Mouse (Mus musculus) stomach, embryonic 16.5 days (tissue): Measurements from ENCODE around the gene Stam2. TPM values are rescaled to one million over a fixed set of nuclear protein-coding genes. Genes with fewer than 3 reads are reported as not detected.

ENCODE experiments used
- ATAC-seq: fragments of 200-750 bp; cut with Nextera tagmentation; 2 replicates; pipeline ENCODE4 v1.8.0; 2017; ENCODE audit warnings: moderate number of reproducible peaks, moderate TSS enrichment; ENCODE audit not compliant: insufficient read depth, low FRiP score
- H3K27ac ChIP-seq: fragments of 300-500 bp; sonication (generic); 2 replicates; pipeline ENCODE4 v1.5.1; 2014; ENCODE audit warnings: low read length
- H3K27me3 ChIP-seq: fragments of 300-500 bp; sonication (generic); 2 replicates; pipeline ENCODE4 v1.6.1; 2014; ENCODE audit warnings: low read length, control low read depth, mixed read lengths; ENCODE audit not compliant: control insufficient read depth, insufficient read depth
- H3K36me3 ChIP-seq: fragments of 300-500 bp; sonication (generic); 2 replicates; pipeline ENCODE4 v1.6.1; 2014; ENCODE audit warnings: low read length; ENCODE audit not compliant: control insufficient read depth, insufficient read depth
- H3K4me1 ChIP-seq: fragments of 300-500 bp; sonication (generic); 2 replicates; pipeline ENCODE4 v1.6.1; 2014; ENCODE audit warnings: low read length, control low read depth, mixed read lengths; ENCODE audit not compliant: control insufficient read depth, insufficient read depth
- H3K4me2 ChIP-seq: fragments of 300-500 bp; sonication (generic); 2 replicates; pipeline ENCODE4 v1.6.1; 2014; ENCODE audit warnings: low read depth, low read length, mixed read lengths
- H3K4me3 ChIP-seq: fragments of 300-500 bp; sonication (generic); replicated peaks from 2 replicates; pipeline ENCODE4 v1.5.1; 2014; ENCODE audit warnings: mild to moderate bottlenecking, low read length
- H3K9ac ChIP-seq: fragments of 300-500 bp; sonication (generic); 2 replicates; pipeline ENCODE4 v1.6.1; 2014; ENCODE audit warnings: low read length
- H3K9me3 ChIP-seq: fragments of 300-500 bp; sonication (generic); replicated peaks from 2 replicates; pipeline ENCODE4 v1.6.1; 2016; ENCODE audit warnings: low read length, control low read depth; ENCODE audit not compliant: control insufficient read depth
- WGBS: fragments of 180-500 bp; shearing (Covaris S2); extraction: QIAGEN DNeasy Blood & Tissue Kit; methylation state at CpG from one replicate; pipeline ENCODE4 v1.1.7; 2014; 5-methylcytosine and 5-hydroxymethylcytosine counted together
- polyA plus RNA-seq: library from polyadenylated mRNA; unstranded; fragments of >200 nt; fragmentation: Nextera tagmentation; extraction: Ambion mirVana; gene quantifications from 2 replicates; pipeline ENCODE4 v1.2.1, GENCODE M21; 2015

Gene Stam2
- 37.2 and 42.1 TPM in 2 replicates for polyA plus RNA-seq

DNA sequence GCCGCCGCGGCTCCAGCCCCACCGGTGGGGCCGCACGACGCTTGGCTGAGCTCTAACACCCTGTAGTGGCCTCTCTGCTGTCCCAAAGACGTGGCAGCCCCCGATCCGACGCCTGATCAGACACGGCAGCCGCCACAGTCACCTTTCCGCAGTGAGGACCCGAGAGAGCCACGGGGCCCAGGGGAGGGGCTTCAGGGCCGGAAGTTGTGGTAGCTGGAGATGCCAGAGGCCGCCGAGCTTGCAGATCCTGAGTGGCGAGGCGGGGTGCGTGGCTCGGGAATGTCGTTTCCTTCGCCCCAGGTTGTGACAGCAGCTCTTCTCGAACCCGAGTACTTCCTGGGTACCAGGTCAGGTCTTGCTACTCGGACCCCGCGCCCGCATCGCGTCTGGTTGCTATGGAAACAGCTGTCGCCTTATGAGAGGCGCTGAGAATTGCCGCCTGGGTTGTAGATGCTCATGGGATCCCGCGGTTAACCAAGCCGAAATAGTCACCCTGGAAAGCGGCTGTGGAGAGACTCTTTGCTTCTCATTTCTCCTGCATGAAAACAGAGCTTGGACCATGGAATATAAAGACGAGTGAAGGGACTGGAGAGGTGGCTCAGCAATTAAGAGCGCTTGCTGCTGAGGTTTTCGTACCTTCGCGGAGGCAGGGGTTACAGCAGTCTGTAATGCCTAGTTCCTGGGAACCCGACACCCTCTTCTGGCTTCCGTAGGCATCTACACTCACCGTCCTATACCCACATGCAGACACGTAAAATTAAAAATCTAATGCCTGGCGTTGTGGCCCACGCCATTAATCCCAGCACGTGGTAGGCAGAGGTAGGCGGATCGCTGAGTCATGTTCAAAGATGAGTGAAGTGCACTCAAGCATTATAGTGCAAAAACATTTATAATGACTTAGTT lies at the start of gene Stam2:
TSS of gene Stam2 (minus strand) at position 26 of the 903 bp plus-strand sequence.
- Histone ChIP-seq H3K27me3 (no peaks in the 10 kb centered on the region), H3K9me3 (no peaks in the 10 kb centered on the region), H3K9ac (peak within 1 kb of the TSS; percentile 97), H3K4me3 (peak within 1 kb of the TSS; percentile 88), H3K27ac (peak within 1 kb of the TSS; percentile 98), H3K4me2 (peak within 1 kb of the TSS; percentile 73), H3K36me3 (no peaks in the 10 kb centered on the region), H3K4me1 (peaks cover 3% of the 10 kb centered on the region; the same call in 1 of the 2 replicates)
- peak; percentile 92 for ATAC-seq
- 6% methylated on average over 54 of the region's 54 CpGs for WGBS

DNA sequence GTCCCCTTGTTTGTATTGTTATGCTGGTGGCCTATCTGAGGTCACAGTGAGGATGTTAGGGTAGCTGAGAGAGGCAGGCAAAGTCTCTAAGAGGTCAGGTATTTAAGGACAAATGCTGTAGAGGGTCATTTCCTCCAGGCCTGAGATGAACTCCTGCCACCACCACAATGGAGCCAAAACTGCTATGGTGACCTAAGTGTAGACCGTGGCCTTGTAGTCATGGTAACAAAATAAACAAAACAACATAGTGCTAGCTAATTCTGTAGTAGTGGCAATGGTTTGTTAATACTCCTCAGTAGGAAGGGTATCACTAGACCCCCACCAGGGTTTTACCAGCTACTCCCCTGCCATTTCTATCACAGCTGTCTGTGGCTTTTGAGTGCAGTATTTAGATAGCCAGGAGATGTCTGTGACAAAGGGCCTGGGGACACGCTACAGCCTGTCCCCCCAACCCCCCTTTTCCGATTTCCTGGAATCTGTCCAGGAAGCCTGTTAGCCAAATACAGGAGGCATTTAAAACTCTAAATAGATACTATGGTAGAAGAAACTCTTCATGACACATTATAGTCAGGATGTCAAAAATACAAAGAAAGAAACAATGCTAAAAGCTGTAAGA lies 43.1 kb upstream of the Stam2 start:
- ATAC-seq = no peak
- H3K27me3 ChIP-seq = no peaks in the 10 kb centered on the region
- H3K4me3 ChIP-seq = no peak overlapping the region
- H3K4me1 ChIP-seq = no peaks in the 10 kb centered on the region
- no peak overlapping the region for H3K4me2 ChIP-seq
- H3K27ac ChIP-seq = no peak overlapping the region
- WGBS = 16% methylated on average over 3 of the region's 3 CpGs
- H3K36me3 ChIP-seq = no peaks in the 10 kb centered on the region
- H3K9me3 ChIP-seq = no peaks in the 10 kb centered on the region
- no peak overlapping the region for H3K9ac ChIP-seq

GRCm38 (mm10) chr2:52779987-52780386 lies 37.9 kb upstream of the Stam2 start:
- WGBS = 72% methylated on average over 10 of the region's 10 CpGs
- ATAC-seq = no peak
- Histone ChIP-seq H3K36me3 (no peaks in the 10 kb centered on the region), H3K27me3 (no peaks in the 10 kb centered on the region), H3K9me3 (no peaks in the 10 kb centered on the region), H3K27ac (no peak overlapping the region; the same call in 1 of the 2 replicates), H3K4me3 (no peak overlapping the region), H3K9ac (no peak overlapping the region), H3K4me1 (no peaks in the 10 kb centered on the region), H3K4me2 (peak overlapping the region; percentile 20; the same call in 1 of the 2 replicates)

DNA sequence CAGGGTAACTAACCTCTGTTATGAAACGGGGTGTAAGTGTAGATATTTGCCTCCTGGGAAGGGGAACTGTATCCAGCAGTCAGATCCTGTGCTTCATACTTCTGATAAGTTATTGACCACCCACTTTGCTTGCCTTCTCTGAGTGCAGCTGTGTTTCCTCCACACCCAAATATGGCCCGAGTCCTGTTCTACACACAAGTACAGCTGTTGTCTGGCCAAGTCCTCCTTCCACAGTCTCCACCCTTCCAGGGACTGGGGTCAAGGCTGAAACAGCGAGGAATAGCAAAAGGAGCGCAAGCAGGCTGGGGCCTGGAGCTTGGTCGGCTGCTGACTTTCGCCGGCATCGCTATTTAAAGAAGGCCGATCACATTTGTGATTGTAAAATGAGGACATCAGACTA lies 37.3 kb upstream of the Stam2 start:
- Histone ChIP-seq H3K27me3 (no peaks in the 10 kb centered on the region), H3K4me1 (no peaks in the 10 kb centered on the region), H3K4me2 (peak overlapping the region; percentile 20; the same call in 1 of the 2 replicates), H3K9me3 (no peaks in the 10 kb centered on the region), H3K9ac (no peak overlapping the region), H3K36me3 (no peaks in the 10 kb centered on the region), H3K4me3 (no peak overlapping the region), H3K27ac (no peak overlapping the region)
- peak; percentile 83 for ATAC-seq
- WGBS = 56% methylated on average over 9 of the region's 9 CpGs

DNA sequence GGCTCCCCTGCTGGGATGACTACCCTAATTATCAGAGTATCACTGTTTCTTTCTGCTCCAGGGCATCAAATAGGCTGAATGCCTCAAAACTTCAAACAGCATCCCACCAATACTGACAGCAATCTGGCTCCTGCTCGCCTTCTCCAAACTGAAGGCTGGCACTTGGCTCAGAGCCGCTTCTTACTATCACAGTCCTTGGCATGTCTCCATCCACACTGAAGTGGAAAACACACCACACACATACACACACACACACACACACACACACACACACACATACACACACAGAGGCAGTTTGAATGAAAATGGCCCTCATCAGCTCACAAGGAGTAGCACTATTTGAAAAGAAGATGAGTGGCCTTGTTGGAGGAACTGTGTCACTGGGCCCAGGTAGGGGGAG lies 35.8 kb upstream of the Stam2 start:
- WGBS = 88% methylated on average over 2 of the region's 2 CpGs
- Histone ChIP-seq H3K27ac (no peak overlapping the region), H3K4me3 (no peak overlapping the region), H3K4me2 (no peak overlapping the region), H3K9me3 (no peaks in the 10 kb centered on the region), H3K4me1 (no peaks in the 10 kb centered on the region), H3K36me3 (no peaks in the 10 kb centered on the region), H3K27me3 (no peaks in the 10 kb centered on the region), H3K9ac (no peak overlapping the region)
- no peak for ATAC-seq

- no peak for ATAC-seq
- H3K4me3 ChIP-seq = no peak overlapping the region
- H3K9ac ChIP-seq = no peak overlapping the region
- no peak overlapping the region for H3K4me2 ChIP-seq
- H3K9me3 ChIP-seq = no peaks in the 10 kb centered on the region
- WGBS = 70% methylated on average over 1 of the region's 1 CpGs
- no peaks in the 10 kb centered on the region for H3K36me3 ChIP-seq
- H3K4me1 ChIP-seq = no peaks in the 10 kb centered on the region
- H3K27ac ChIP-seq = no peak overlapping the region
- no peaks in the 10 kb centered on the region for H3K27me3 ChIP-seq
Observed at GRCm38 (mm10) chr2:52774373-52774772, 32.3 kb upstream of the Stam2 start.

- no peak overlapping the region for H3K4me3 ChIP-seq
- no peak overlapping the region for H3K9ac ChIP-seq
- WGBS = 38% methylated on average over 5 of the region's 5 CpGs
- no peak for ATAC-seq
- no peaks in the 10 kb centered on the region for H3K9me3 ChIP-seq
- H3K36me3 ChIP-seq = no peaks in the 10 kb centered on the region
- H3K4me1 ChIP-seq = no peaks in the 10 kb centered on the region
- H3K4me2 ChIP-seq = no peak overlapping the region
- H3K27ac ChIP-seq = no peak overlapping the region
- H3K27me3 ChIP-seq = no peaks in the 10 kb centered on the region
Observed at GRCm38 (mm10) chr2:52772774-52773393, 30.8 kb upstream of the Stam2 start.

- no peak overlapping the region for H3K4me2 ChIP-seq
- H3K9me3 ChIP-seq = peaks cover 2% of the 10 kb centered on the region; the same call in 1 of the 2 replicates
- H3K4me1 ChIP-seq = no peaks in the 10 kb centered on the region
- H3K36me3 ChIP-seq = no peaks in the 10 kb centered on the region
- H3K27me3 ChIP-seq = no peaks in the 10 kb centered on the region
- 89% methylated on average over 6 of the region's 6 CpGs for WGBS
- H3K9ac ChIP-seq = no peak overlapping the region
- no peak for ATAC-seq
- no peak overlapping the region for H3K4me3 ChIP-seq
- H3K27ac ChIP-seq = no peak overlapping the region
Observed at GRCm38 (mm10) chr2:52765130-52765529, 23.0 kb upstream of the Stam2 start.

DNA sequence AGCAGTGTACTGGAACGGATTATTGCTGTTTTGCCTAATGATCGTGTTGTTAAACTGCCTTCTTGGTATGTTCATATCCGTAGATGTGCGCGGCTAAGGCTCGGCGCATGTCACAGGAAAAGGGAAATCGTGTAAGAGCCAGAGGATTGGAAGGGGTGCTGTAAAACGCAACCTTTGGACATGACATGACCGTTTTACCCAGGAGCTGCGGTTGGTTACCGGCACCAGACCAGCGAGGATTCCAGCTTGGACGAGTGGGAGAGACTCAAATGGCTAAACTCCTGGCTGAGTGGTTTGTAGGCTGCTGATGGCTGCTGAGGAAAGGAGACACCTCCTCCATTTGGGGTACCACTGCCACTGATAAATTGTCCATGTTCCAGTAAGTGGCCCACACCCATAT lies 21.8 kb upstream of the Stam2 start:
- no peak overlapping the region for H3K4me2 ChIP-seq
- H3K9ac ChIP-seq = no peak overlapping the region
- H3K36me3 ChIP-seq = no peaks in the 10 kb centered on the region
- ATAC-seq = no peak
- peaks cover 2% of the 10 kb centered on the region; the same call in 1 of the 2 replicates for H3K9me3 ChIP-seq
- H3K27me3 ChIP-seq = no peaks in the 10 kb centered on the region
- H3K27ac ChIP-seq = no peak overlapping the region
- H3K4me3 ChIP-seq = no peak overlapping the region
- 87% methylated on average over 14 of the region's 14 CpGs for WGBS
- no peaks in the 10 kb centered on the region for H3K4me1 ChIP-seq
